35 mouse cellular contexts compared by ENCODE assay signal in the genomic region with DNA sequence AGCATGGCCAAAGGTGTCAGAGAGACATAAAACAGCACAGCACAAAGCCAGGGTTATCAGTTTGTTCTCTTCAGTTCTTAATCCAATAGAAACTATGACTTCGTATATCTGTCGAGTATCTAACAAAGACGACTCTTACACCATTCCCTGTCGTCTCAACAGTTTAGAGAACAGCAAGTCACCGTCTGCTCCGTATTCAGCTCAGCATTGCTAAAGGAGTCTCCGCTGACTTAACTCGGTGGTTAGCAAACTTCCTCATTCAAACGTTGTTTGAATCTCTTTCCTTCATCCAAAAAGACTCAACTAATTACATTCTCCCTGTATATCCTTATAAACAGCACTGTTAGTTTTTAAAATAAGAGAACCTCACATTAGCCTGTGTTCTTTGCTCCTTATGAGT.
"Had no signal": no experiment of that assay in that cellular context is flagged by ENCODE, and none has a peak within 500 bp of the region (broad histone marks: within the 10 kb centered on the region; RNA-seq: fewer than 3 reads in every experiment).

No protein-coding gene starts in this region.

- H3K27me3 ChIP-seq: heart, embryonic 12.5 days; heart, embryonic 13.5 days; heart, embryonic 15.5 days; hindbrain, embryonic 12.5 days; hindbrain, embryonic 13.5 days; hindbrain, embryonic 15.5 days; intestine, embryonic 15.5 days; kidney, embryonic 15.5 days had no signal

- H3K4me3 ChIP-seq: heart, embryonic 12.5 days; heart, embryonic 13.5 days; heart, embryonic 15.5 days; hindbrain, embryonic 10.5 days; hindbrain, embryonic 12.5 days; hindbrain, embryonic 13.5 days; hindbrain, embryonic 15.5 days; intestine, embryonic 15.5 days; kidney, embryonic 15.5 days; layer of hippocampus, adult 2 months; left cerebral cortex, adult 2 months had no signal

- DNase-seq: heart, postnatal 10 days; heart, postnatal 14 days; heart, postnatal 36 days; heart, postnatal 4 days; kidney, adult 11 months; kidney, adult 18-20 months; kidney, adult 2 months; kidney, adult 8-10 months; kidney, adult 9 months; kidney, postnatal 10 days; kidney, postnatal 14 days; kidney, postnatal 25 days; kidney, postnatal 36 days; kidney, postnatal 4 days; layer of hippocampus, adult 9-11 months; layer of hippocampus, postnatal 36 days had no signal

- H3K36me3 ChIP-seq: heart, embryonic 12.5 days; heart, embryonic 13.5 days; heart, embryonic 15.5 days; hindbrain, embryonic 10.5 days; hindbrain, embryonic 12.5 days; hindbrain, embryonic 13.5 days; hindbrain, embryonic 15.5 days; intestine, embryonic 15.5 days; kidney, embryonic 15.5 days had no signal

- ATAC-seq: hindbrain, embryonic 16.5 days; hindbrain, postnatal 0 days; inflammation-experienced regulatory T-cells, adult 6 months; intestine, embryonic 15.5 days; intestine, embryonic 16.5 days; intestine, postnatal 0 days had no signal

- H3K27ac ChIP-seq: heart, embryonic 13.5 days; heart, embryonic 15.5 days; hindbrain, embryonic 10.5 days; hindbrain, embryonic 12.5 days; hindbrain, embryonic 13.5 days; hindbrain, embryonic 14.5 days; hindbrain, embryonic 15.5 days; hindbrain, postnatal 0 days; intestine, embryonic 15.5 days; kidney, embryonic 15.5 days; kidney, postnatal 0 days; layer of hippocampus, adult 2 months; left cerebral cortex, adult 2 months had no signal

- H3K4me1 ChIP-seq: heart, embryonic 12.5 days; heart, embryonic 13.5 days; heart, embryonic 15.5 days; hindbrain, embryonic 10.5 days; hindbrain, embryonic 12.5 days; hindbrain, embryonic 13.5 days; hindbrain, embryonic 15.5 days; intestine, embryonic 15.5 days; kidney, embryonic 15.5 days had no signal

- H3K9ac ChIP-seq: heart, embryonic 12.5 days; heart, embryonic 13.5 days; heart, embryonic 15.5 days; hindbrain, embryonic 12.5 days; hindbrain, embryonic 13.5 days; hindbrain, embryonic 14.5 days; hindbrain, embryonic 15.5 days; intestine, embryonic 15.5 days; kidney, embryonic 15.5 days had no signal

- H3K4me2 ChIP-seq: heart, embryonic 11.5 days; heart, embryonic 12.5 days; heart, embryonic 13.5 days; heart, embryonic 15.5 days; hindbrain, embryonic 12.5 days; hindbrain, embryonic 13.5 days; hindbrain, embryonic 14.5 days; hindbrain, embryonic 15.5 days; intestine, embryonic 15.5 days; kidney, embryonic 15.5 days had no signal

- H3K9me3 ChIP-seq: heart, embryonic 12.5 days; heart, embryonic 13.5 days; heart, embryonic 15.5 days; hindbrain, embryonic 10.5 days; hindbrain, embryonic 12.5 days; hindbrain, embryonic 13.5 days; hindbrain, embryonic 15.5 days; intestine, embryonic 15.5 days; kidney, embryonic 15.5 days had no signal
